Mouse (Mus musculus): Measurements from ENCODE around the gene Slc35e3. TPM values are rescaled to one million over a fixed set of nuclear protein-coding genes. Genes with fewer than 3 reads are reported as not detected.

Gene Slc35e3
- polyA plus RNA-seq, 1 experiment from 2014 or later: 22.2 TPM

DNA sequence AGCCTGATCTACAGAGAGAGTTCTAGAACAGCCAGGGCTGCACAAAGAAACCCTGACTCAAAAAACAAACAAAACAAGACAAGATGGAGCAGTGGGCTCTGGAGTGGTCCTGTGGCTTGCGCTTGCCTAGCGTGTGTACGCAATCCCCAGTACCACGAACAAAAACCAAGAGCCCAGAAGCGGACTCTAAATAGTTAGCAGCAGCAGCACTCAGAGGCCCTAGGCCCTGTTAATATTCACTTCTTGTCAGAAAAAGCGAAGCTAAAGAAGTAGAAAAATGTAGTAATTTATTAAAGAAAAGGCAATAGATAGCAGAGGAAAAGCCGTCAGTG lies 8.4 kb upstream of the Slc35e3 start:
- no peaks in the 10 kb centered on the region for H3K27me3 ChIP-seq (ENCODE audit: control insufficient read depth, insufficient read depth, low read length)
- H3K4me3 ChIP-seq (ENCODE audit: low read depth, low read length): no peak overlapping the region
- no peaks in the 10 kb centered on the region for H3K9me3 ChIP-seq (ENCODE audit: control insufficient read depth, low read length)
- H3K4me2 ChIP-seq (ENCODE audit: low read depth, low read length, severe bottlenecking): no peak overlapping the region
- H3K27ac ChIP-seq (ENCODE audit: low read depth, low read length): no peak overlapping the region
- ATAC-seq (replicated peaks; ENCODE audit: low FRiP score): no peak
- 99% methylated on average over 7 of the region's 7 CpGs for WGBS
- H3K36me3 ChIP-seq (ENCODE audit: control insufficient read depth, insufficient read depth, low read length): peaks cover 25% of the 10 kb centered on the region
- no peaks in the 10 kb centered on the region for H3K4me1 ChIP-seq (replicated peaks; ENCODE audit: control insufficient read depth, insufficient read depth, low read length)
- no peak overlapping the region for H3K9ac ChIP-seq (ENCODE audit: low read length)
- DNase-seq (ENCODE audit: low spot score): no peak

DNA sequence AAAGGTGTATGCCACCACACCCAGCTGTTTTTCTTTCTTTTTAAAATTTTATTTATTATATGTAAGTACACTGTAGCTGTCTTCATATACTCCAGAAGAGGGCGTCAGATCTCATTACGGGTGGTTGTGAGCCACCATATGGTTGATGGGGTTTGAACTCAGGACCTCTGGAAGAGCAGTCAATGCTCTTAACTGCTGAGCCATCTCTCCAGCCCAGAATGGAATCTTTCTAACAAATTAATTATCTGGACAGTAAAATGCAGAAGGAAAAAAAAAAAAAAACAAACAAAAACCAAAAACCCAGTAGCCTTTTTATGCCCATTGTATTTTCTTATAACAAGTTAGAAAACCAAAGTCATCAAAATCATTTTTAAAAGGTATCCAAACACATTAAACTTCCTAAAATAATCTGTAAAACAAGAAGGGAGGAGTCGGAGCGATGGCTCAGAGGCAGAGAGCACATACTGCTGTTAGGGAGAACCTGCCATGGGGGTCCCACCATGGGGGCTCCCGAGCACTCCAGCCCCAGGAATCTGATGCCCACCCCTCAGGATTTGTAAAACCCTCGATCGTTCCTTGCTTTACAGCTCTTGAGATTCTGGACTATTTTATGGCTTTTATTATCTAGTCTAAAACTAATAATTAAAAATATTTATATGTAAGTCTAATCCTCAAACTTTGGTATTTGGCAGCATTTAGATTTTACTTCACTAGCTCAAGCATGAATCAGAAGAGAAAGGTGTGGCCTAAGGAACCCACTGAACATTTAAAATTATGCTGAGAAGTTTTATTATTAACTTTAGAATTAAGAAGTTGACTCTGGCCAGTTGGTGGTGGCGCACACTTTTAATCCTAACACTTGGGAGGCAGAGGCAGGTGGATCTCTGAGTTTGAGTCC lies 7.8 kb upstream of the Slc35e3 start:
- Histone ChIP-seq H3K36me3 (ENCODE audit: control insufficient read depth, insufficient read depth, low read length) (peaks cover 27% of the 10 kb centered on the region), H3K27ac (ENCODE audit: low read depth, low read length) (no peak overlapping the region), H3K9ac (ENCODE audit: low read length) (no peak overlapping the region), H3K4me3 (ENCODE audit: low read depth, low read length) (no peak overlapping the region), H3K4me2 (ENCODE audit: low read depth, low read length, severe bottlenecking) (no peak overlapping the region), H3K4me1 (replicated peaks; ENCODE audit: control insufficient read depth, insufficient read depth, low read length) (no peaks in the 10 kb centered on the region), H3K27me3 (ENCODE audit: control insufficient read depth, insufficient read depth, low read length) (no peaks in the 10 kb centered on the region), H3K9me3 (ENCODE audit: control insufficient read depth, low read length) (no peaks in the 10 kb centered on the region)
- DNase-seq (ENCODE audit: low spot score): no peak
- WGBS: 95% methylated on average over 8 of the region's 8 CpGs
- no peak for ATAC-seq (replicated peaks; ENCODE audit: low FRiP score)

DNA sequence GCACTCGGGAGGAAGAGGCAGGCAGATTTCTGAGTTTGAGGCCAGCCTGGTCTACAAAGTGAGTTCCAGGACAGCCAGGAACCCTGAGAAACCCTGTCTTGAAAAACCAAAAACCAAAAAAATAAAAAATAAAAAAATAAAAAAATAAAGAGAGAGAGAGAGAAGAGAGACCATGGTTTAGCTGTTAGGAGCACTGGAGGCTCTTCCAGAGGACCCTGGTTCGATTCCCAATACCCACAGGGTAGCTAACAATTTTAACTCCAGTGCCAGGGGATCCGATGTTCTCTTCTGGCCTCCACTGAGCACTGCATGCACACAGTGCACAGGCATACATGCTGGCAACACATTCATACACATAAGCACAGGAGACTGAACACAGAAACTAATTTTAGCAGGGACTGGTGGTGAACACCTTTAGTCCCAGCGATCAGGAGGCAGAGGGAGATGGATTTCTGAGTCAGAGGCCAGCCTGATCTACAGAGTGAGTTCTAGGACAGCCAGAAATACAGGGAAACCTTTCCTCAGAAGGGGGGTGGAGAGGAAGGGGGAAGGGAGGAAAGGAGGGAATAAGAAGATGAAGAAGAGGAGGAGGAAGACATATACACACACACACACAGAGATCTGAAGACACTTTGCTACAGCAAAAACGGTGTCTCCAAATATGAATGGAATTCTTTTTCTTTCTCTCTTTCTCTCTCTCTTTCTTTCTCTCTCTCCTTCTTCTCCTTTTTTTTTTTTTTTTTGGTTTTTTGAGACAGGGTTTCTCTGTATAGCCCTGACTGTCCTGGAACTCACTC lies 6.9 kb upstream of the Slc35e3 start:
- DNase-seq (ENCODE audit: low spot score) (no peak), ATAC-seq (replicated peaks; ENCODE audit: low FRiP score) (no peak)
- H3K9ac ChIP-seq (ENCODE audit: low read length): no peak overlapping the region
- no peak overlapping the region for H3K27ac ChIP-seq (ENCODE audit: low read depth, low read length)
- WGBS: 95% methylated on average over 5 of the region's 5 CpGs
- peaks cover 22% of the 10 kb centered on the region for H3K36me3 ChIP-seq (ENCODE audit: control insufficient read depth, insufficient read depth, low read length)
- H3K4me2 ChIP-seq (ENCODE audit: low read depth, low read length, severe bottlenecking): no peak overlapping the region
- no peak overlapping the region for H3K4me3 ChIP-seq (ENCODE audit: low read depth, low read length)
- H3K9me3 ChIP-seq (ENCODE audit: control insufficient read depth, low read length): no peaks in the 10 kb centered on the region
- H3K27me3 ChIP-seq (ENCODE audit: control insufficient read depth, insufficient read depth, low read length): no peaks in the 10 kb centered on the region
- H3K4me1 ChIP-seq (replicated peaks; ENCODE audit: control insufficient read depth, insufficient read depth, low read length): no peaks in the 10 kb centered on the region

DNA sequence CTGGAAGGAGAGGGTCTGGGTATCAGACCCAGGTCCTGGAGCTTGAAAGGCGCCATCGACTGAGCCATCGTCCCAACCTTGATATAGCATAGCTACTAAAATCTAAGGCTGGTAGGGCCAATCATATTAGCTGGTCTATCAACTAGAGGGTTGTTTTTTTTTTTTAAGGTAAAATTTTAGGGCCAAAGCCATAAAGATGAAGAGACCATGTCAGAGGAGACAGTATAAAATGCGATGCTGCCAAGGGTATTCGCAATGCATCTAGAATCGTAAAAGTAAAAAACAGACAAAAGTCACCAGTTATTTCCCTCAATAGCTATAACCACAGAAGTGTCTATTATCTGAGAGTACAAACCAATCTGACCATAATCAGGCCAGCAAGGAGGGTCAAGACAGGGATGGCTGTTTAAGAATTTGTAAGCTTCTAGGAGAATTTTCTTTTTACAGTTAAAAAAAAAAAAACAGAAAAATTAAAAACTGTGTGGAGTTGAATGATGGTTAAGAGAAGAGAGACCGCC lies 6.2 kb upstream of the Slc35e3 start:
- Histone ChIP-seq H3K9me3 (ENCODE audit: control insufficient read depth, low read length) (no peaks in the 10 kb centered on the region), H3K9ac (ENCODE audit: low read length) (no peak overlapping the region), H3K4me1 (replicated peaks; ENCODE audit: control insufficient read depth, insufficient read depth, low read length) (no peaks in the 10 kb centered on the region), H3K4me3 (ENCODE audit: low read depth, low read length) (no peak overlapping the region), H3K36me3 (ENCODE audit: control insufficient read depth, insufficient read depth, low read length) (peaks cover 17% of the 10 kb centered on the region), H3K27ac (ENCODE audit: low read depth, low read length) (no peak overlapping the region), H3K4me2 (ENCODE audit: low read depth, low read length, severe bottlenecking) (no peak overlapping the region), H3K27me3 (ENCODE audit: control insufficient read depth, insufficient read depth, low read length) (no peaks in the 10 kb centered on the region)
- DNase-seq (ENCODE audit: low spot score): no peak
- 99% methylated on average over 7 of the region's 7 CpGs for WGBS
- no peak for ATAC-seq (replicated peaks; ENCODE audit: low FRiP score)

DNA sequence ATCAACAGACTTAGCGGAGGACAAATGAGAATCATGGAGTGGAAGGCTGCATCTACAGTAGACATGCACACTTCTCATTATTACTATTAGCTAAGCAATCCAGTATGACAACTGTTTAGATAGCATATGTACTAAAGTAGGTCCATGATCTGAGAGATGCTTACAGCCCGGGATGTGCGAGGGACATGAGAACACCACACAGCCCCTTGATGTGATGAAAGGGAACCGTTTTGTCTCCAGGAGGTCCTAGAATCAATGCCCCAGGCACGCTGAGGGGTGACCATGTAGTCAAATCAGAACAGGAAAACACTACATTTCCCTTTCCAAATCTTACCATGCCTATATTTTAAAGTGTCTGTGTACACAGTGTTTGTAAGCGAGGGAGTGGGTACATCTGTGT lies 5.6 kb upstream of the Slc35e3 start:
- H3K27me3 ChIP-seq (ENCODE audit: control insufficient read depth, insufficient read depth, low read length): no peaks in the 10 kb centered on the region
- no peak for DNase-seq (ENCODE audit: low spot score)
- 95% methylated on average over 6 of the region's 6 CpGs for WGBS
- H3K4me1 ChIP-seq (replicated peaks; ENCODE audit: control insufficient read depth, insufficient read depth, low read length): no peaks in the 10 kb centered on the region
- H3K27ac ChIP-seq (ENCODE audit: low read depth, low read length): no peak overlapping the region
- no peak overlapping the region for H3K9ac ChIP-seq (ENCODE audit: low read length)
- ATAC-seq (replicated peaks; ENCODE audit: low FRiP score): no peak
- no peak overlapping the region for H3K4me3 ChIP-seq (ENCODE audit: low read depth, low read length)
- no peaks in the 10 kb centered on the region for H3K9me3 ChIP-seq (ENCODE audit: control insufficient read depth, low read length)
- H3K4me2 ChIP-seq (ENCODE audit: low read depth, low read length, severe bottlenecking): no peak overlapping the region
- peaks cover 13% of the 10 kb centered on the region for H3K36me3 ChIP-seq (ENCODE audit: control insufficient read depth, insufficient read depth, low read length)

DNA sequence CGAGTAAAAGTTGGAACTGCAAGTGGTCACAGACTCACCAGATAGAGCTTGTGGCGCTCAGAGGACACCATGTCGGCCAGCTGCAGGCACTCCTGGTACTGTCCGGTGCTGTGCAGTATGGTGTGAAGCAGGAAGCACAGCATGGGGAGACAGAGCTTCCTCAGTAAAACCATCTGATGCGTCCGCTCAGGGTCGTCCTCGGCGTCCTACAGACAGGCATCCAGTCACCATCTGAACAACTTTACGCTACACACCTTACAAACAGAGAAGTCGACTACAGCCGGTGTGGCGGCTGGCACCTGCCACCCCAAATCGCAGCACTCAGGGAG lies 5.1 kb upstream of the Slc35e3 start:
- H3K4me2 ChIP-seq (ENCODE audit: low read depth, low read length, severe bottlenecking): no peak overlapping the region
- no peaks in the 10 kb centered on the region for H3K27me3 ChIP-seq (ENCODE audit: control insufficient read depth, insufficient read depth, low read length)
- peaks cover 13% of the 10 kb centered on the region for H3K36me3 ChIP-seq (ENCODE audit: control insufficient read depth, insufficient read depth, low read length)
- H3K27ac ChIP-seq (ENCODE audit: low read depth, low read length): no peak overlapping the region
- no peaks in the 10 kb centered on the region for H3K9me3 ChIP-seq (ENCODE audit: control insufficient read depth, low read length)
- H3K9ac ChIP-seq (ENCODE audit: low read length): no peak overlapping the region
- H3K4me1 ChIP-seq (replicated peaks; ENCODE audit: control insufficient read depth, insufficient read depth, low read length): no peaks in the 10 kb centered on the region
- H3K4me3 ChIP-seq (ENCODE audit: low read depth, low read length): no peak overlapping the region
- DNase-seq (ENCODE audit: low spot score) (no peak), ATAC-seq (replicated peaks; ENCODE audit: low FRiP score) (no peak)
- 97% methylated on average over 14 of the region's 14 CpGs for WGBS

DNA sequence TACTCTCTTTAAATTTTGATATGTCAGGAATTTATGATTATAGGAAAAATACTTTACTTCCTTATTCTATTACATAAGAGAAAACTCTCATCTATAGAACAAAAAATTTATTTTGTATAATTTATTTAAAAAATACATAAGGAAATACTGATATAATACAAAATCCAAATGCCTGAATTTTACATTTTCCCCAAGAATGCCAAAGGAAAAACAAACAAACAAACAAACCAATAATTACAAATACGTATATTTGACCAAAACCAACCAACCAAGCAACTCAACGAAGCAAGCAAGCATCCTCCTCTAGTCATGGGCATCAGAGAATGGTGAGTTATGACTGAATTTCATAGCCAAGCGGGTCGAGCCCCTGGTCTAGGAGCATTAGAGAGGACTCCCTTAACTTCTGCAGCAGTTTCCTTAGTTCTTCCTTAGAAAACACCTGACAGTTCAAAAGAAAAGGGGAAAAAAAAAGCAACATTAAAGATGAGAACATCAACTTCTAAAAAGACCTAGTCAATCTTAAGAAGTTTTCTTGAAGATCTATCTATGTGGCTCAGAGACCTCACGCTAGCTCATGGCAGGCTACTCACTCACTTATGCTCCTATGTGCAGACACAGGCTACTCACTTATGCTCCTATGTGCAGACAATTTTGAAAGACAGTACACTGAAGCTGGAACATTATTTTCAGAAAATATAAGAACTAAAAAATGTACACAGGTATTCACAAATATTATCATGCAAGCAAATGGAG lies 4.5 kb upstream of the Slc35e3 start:
- Histone ChIP-seq H3K4me3 (ENCODE audit: low read depth, low read length) (no peak overlapping the region), H3K36me3 (ENCODE audit: control insufficient read depth, insufficient read depth, low read length) (peaks cover 13% of the 10 kb centered on the region), H3K9me3 (ENCODE audit: control insufficient read depth, low read length) (no peaks in the 10 kb centered on the region), H3K27ac (ENCODE audit: low read depth, low read length) (no peak overlapping the region), H3K4me2 (ENCODE audit: low read depth, low read length, severe bottlenecking) (no peak overlapping the region), H3K9ac (ENCODE audit: low read length) (no peak overlapping the region), H3K4me1 (replicated peaks; ENCODE audit: control insufficient read depth, insufficient read depth, low read length) (no peaks in the 10 kb centered on the region), H3K27me3 (ENCODE audit: control insufficient read depth, insufficient read depth, low read length) (no peaks in the 10 kb centered on the region)
- ATAC-seq (replicated peaks; ENCODE audit: low FRiP score) (no peak), DNase-seq (ENCODE audit: low spot score) (no peak)
- 94% methylated on average over 5 of the region's 5 CpGs for WGBS

DNA sequence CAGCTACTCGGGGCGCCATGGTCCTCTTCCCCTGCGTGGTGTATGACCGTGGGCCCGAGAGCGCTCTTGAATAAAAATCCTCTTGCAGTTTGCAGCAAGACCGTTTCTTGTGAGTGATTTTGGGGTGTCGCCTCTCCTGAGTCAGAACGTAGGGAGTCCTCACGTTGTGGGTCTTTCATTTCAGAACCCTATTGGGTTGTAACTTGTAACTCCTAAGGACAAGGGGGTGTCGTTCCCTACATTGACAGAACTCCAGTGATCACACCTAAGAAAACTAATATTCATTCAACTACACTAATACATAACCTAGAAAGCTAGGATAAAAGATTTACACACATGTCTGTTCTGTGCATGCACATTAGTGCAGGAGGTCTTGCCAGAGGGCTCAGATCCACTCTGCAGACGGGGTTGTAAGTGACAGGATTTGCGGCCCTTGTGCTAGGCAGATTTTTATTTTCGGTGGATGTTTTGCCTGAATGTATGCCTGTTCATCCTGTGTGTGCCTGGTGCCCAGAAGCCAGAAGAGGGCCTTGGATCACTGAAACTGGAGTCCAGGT lies 3.7 kb upstream of the Slc35e3 start:
- no peaks in the 10 kb centered on the region; the same call in 1 of the 2 replicates for H3K4me1 ChIP-seq (replicated peaks; ENCODE audit: control insufficient read depth, insufficient read depth, low read length)

More for the DNA sequence above, 3.7 kb upstream of the Slc35e3 start:
- Histone ChIP-seq H3K27me3 (ENCODE audit: control insufficient read depth, insufficient read depth, low read length) (no peaks in the 10 kb centered on the region), H3K9ac (ENCODE audit: low read length) (no peak overlapping the region), H3K4me3 (ENCODE audit: low read depth, low read length) (no peak overlapping the region), H3K36me3 (ENCODE audit: control insufficient read depth, insufficient read depth, low read length) (peaks cover 10% of the 10 kb centered on the region), H3K27ac (ENCODE audit: low read depth, low read length) (no peak overlapping the region), H3K9me3 (ENCODE audit: control insufficient read depth, low read length) (no peaks in the 10 kb centered on the region), H3K4me2 (ENCODE audit: low read depth, low read length, severe bottlenecking) (no peak overlapping the region)
- WGBS: 93% methylated on average over 14 of the region's 14 CpGs
- DNase-seq (ENCODE audit: low spot score): no peak
- ATAC-seq (replicated peaks; ENCODE audit: low FRiP score): no peak

Measured in forebrain, embryonic 11.5 days (tissue).